Mouse (Mus musculus): ENCODE results near the gene Ehd4. TPM values are rescaled to one million over a fixed set of nuclear protein-coding genes. Genes with fewer than 3 reads are reported as not detected.

Gene Ehd4
- polyA plus RNA-seq, 1 experiment: 19.5 TPM

GRCm38 (mm10) chr2:120117346-120117745, 37.1 kb downstream of the Ehd4 start:
- Histone ChIP-seq H3K4me3 (ENCODE audit: insufficient read depth, low read length) (no peak overlapping the region), H3K4me1 (ENCODE audit: control insufficient read depth, insufficient read depth, low read length) (no peaks in the 10 kb centered on the region), H3K27ac (ENCODE audit: insufficient read depth, low read length) (no peak overlapping the region)
- TF ChIP-seq POLR2A (IDR thresholded peaks at IDR 0.05; ENCODE audit: low read depth, low read length): no peak
- no peak for TF ChIP-seq CTCF (IDR thresholded peaks at IDR 0.05; ENCODE audit: borderline replicate concordance, insufficient read depth, low read length)

DNA sequence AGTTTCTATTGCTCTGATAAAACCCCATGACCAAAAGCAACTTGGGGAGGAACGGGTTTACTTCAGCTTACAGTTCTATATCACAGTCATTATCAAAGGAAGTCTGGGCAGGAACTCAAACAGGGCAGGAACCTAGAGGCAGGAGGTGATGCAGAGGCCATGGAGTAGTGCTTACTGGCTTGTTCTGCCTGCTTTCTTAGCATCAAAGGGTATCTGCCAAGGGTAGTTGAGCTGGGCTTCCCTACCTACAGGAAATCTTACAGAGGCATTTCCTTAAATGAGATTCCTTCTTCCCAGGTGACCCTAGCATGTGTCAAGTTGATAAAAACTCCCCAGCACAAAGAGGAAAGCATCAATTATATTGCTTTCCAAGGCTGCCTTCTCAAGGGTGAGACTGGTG, 38.0 kb downstream of the Ehd4 start:
- H3K4me3 ChIP-seq (ENCODE audit: insufficient read depth, low read length): no peak overlapping the region
- H3K27ac ChIP-seq (ENCODE audit: insufficient read depth, low read length): no peak overlapping the region
- TF ChIP-seq POLR2A (IDR thresholded peaks at IDR 0.05; ENCODE audit: low read depth, low read length): no peak
- TF ChIP-seq CTCF (IDR thresholded peaks at IDR 0.05; ENCODE audit: borderline replicate concordance, insufficient read depth, low read length): no peak
- no peaks in the 10 kb centered on the region for H3K4me1 ChIP-seq (ENCODE audit: control insufficient read depth, insufficient read depth, low read length)

- no peak for TF ChIP-seq CTCF (IDR thresholded peaks at IDR 0.05; ENCODE audit: borderline replicate concordance, insufficient read depth, low read length)
- no peak for TF ChIP-seq POLR2A (IDR thresholded peaks at IDR 0.05; ENCODE audit: low read depth, low read length)
These were observed 39.4 kb downstream of the Ehd4 start for GRCm38 (mm10) chr2:120114977-120115376.

GRCm38 (mm10) chr2:120113963-120114362, 40.4 kb downstream of the Ehd4 start:
- Histone ChIP-seq H3K4me1 (ENCODE audit: control insufficient read depth, insufficient read depth, low read length) (no peaks in the 10 kb centered on the region), H3K4me3 (ENCODE audit: insufficient read depth, low read length) (no peak overlapping the region), H3K27ac (ENCODE audit: insufficient read depth, low read length) (no peak overlapping the region)
- TF ChIP-seq CTCF (IDR thresholded peaks at IDR 0.05; ENCODE audit: borderline replicate concordance, insufficient read depth, low read length) (no peak), POLR2A (IDR thresholded peaks at IDR 0.05; ENCODE audit: low read depth, low read length) (no peak)

More at GRCm38 (mm10) chr2:120114977-120115376, 39.4 kb downstream of the Ehd4 start:
- Histone ChIP-seq H3K4me1 (ENCODE audit: control insufficient read depth, insufficient read depth, low read length) (no peaks in the 10 kb centered on the region), H3K27ac (ENCODE audit: insufficient read depth, low read length) (no peak overlapping the region), H3K4me3 (ENCODE audit: insufficient read depth, low read length) (no peak overlapping the region)

GRCm38 (mm10) chr2:120113476-120113875, 40.9 kb downstream of the Ehd4 start:
- Histone ChIP-seq H3K4me3 (ENCODE audit: insufficient read depth, low read length) (no peak overlapping the region), H3K27ac (ENCODE audit: insufficient read depth, low read length) (no peak overlapping the region), H3K4me1 (ENCODE audit: control insufficient read depth, insufficient read depth, low read length) (no peaks in the 10 kb centered on the region)
- no peak for TF ChIP-seq CTCF (IDR thresholded peaks at IDR 0.05; ENCODE audit: borderline replicate concordance, insufficient read depth, low read length)
- no peak for TF ChIP-seq POLR2A (IDR thresholded peaks at IDR 0.05; ENCODE audit: low read depth, low read length)

DNA sequence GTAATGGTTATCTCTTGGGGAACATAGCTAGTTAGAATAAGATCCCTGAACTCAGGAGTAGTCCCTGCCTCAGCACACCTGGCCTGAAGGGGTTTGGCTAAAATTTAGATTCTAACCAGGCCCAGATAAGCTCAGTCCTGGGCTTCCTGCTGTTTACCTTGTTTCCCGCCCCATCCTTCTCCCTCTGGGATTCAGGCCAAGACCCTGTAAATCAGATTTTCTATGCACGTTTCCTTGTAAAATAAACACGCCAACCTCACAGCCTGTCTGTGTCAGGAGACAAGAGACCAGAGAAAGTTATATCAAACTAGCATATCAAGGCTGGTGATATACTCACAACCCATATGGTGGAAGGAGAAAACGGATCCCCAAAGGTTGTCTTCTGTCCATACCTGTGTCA, 42.8 kb downstream of the Ehd4 start:
- no peak overlapping the region for H3K27ac ChIP-seq (ENCODE audit: insufficient read depth, low read length)
- H3K4me1 ChIP-seq (ENCODE audit: control insufficient read depth, insufficient read depth, low read length): no peaks in the 10 kb centered on the region
- no peak overlapping the region for H3K4me3 ChIP-seq (ENCODE audit: insufficient read depth, low read length)
- TF ChIP-seq POLR2A (IDR thresholded peaks at IDR 0.05; ENCODE audit: low read depth, low read length) (no peak), CTCF (IDR thresholded peaks at IDR 0.05; ENCODE audit: borderline replicate concordance, insufficient read depth, low read length) (no peak)

DNA sequence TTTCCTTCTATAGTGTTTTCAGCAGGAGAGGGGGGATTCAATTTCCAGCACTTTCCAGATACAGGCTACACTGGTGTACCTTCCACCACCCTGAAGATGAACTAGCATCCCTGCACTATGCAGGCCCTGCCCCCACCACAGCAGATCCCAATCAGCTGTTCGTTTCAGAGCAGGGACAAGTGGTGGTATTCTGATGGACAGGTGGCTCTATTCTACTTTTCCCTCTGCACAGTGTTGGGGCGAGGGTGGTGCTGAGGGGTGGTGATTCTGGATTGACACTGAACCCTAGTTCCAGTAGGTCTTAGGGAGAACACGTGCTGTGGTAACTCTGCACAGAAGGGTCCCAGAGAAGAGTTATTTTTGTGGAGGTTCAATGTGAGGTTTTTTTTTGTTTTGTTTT, 43.2 kb downstream of the Ehd4 start:
- H3K27ac ChIP-seq (ENCODE audit: insufficient read depth, low read length): no peak overlapping the region
- TF ChIP-seq CTCF (IDR thresholded peaks at IDR 0.05; ENCODE audit: borderline replicate concordance, insufficient read depth, low read length): no peak
- no peak for TF ChIP-seq POLR2A (IDR thresholded peaks at IDR 0.05; ENCODE audit: low read depth, low read length)
- H3K4me1 ChIP-seq (ENCODE audit: control insufficient read depth, insufficient read depth, low read length): no peaks in the 10 kb centered on the region
- H3K4me3 ChIP-seq (ENCODE audit: insufficient read depth, low read length): no peak overlapping the region

- TF ChIP-seq POLR2A (IDR thresholded peaks at IDR 0.05; ENCODE audit: low read depth, low read length): no peak
- TF ChIP-seq CTCF (IDR thresholded peaks at IDR 0.05; ENCODE audit: borderline replicate concordance, insufficient read depth, low read length): no peak
- peaks cover 7% of the 10 kb centered on the region for H3K4me1 ChIP-seq (ENCODE audit: control insufficient read depth, insufficient read depth, low read length)
- no peak overlapping the region for H3K27ac ChIP-seq (ENCODE audit: insufficient read depth, low read length)
- no peak overlapping the region for H3K4me3 ChIP-seq (ENCODE audit: insufficient read depth, low read length)
These were observed 46.3 kb downstream of the Ehd4 start for GRCm38 (mm10) chr2:120108077-120108476.

- no peak overlapping the region for H3K27ac ChIP-seq (ENCODE audit: insufficient read depth, low read length)
- H3K4me3 ChIP-seq (ENCODE audit: insufficient read depth, low read length): no peak overlapping the region
- H3K4me1 ChIP-seq (ENCODE audit: control insufficient read depth, insufficient read depth, low read length): peaks cover 9% of the 10 kb centered on the region
- TF ChIP-seq CTCF (IDR thresholded peaks at IDR 0.05; ENCODE audit: borderline replicate concordance, insufficient read depth, low read length): no peak
- TF ChIP-seq POLR2A (IDR thresholded peaks at IDR 0.05; ENCODE audit: low read depth, low read length): no peak
These were observed 47.0 kb downstream of the Ehd4 start for GRCm38 (mm10) chr2:120107446-120107845.

DNA sequence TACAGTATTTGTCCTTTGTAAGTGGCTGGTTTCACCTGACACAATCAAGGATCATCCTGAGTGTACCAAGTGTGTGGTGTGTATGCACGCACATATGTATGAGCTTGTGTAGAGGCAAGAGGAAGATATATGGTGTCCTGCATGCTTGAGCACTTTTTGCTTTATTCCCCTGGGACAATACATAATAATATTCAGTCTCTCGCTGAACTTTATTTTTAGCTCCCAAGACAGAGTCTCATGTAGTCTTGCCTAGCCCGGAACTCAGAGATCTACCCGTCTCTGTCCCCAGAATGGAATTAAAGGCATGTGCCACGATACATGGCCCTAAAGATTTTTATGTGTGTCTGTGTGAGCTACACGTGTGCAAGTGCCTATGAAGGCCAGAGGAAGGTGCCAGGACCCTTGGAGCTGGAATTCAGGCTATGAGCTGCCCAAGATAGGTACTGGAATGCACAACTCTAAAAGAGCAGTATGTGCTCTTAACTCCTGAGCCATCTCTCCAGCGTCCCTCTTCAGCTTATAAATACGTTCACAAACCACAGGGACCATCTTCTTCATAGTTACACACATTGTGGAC, 47.9 kb downstream of the Ehd4 start:
- Histone ChIP-seq H3K4me1 (ENCODE audit: control insufficient read depth, insufficient read depth, low read length) (peaks cover 11% of the 10 kb centered on the region), H3K4me3 (ENCODE audit: insufficient read depth, low read length) (no peak overlapping the region), H3K27ac (ENCODE audit: insufficient read depth, low read length) (no peak overlapping the region)
- no peak for TF ChIP-seq POLR2A (IDR thresholded peaks at IDR 0.05; ENCODE audit: low read depth, low read length)
- no peak for TF ChIP-seq CTCF (IDR thresholded peaks at IDR 0.05; ENCODE audit: borderline replicate concordance, insufficient read depth, low read length)

Data from embryonic fibroblast, embryonic 13.5 days (primary cell).